Mouse (Mus musculus) thymus, postnatal 14 days (tissue): ENCODE measurements around the gene Kcnq4.
A peak's percentile ranks its signal among the peaks of the same experiment; 100 is the strongest.

Source experiments
- DNase-seq: peaks from one replicate; pipeline ENCODE4 v3.0.0; 2021

The Kcnq4 gene

GRCm38 (mm10) chr4:120747941-120748866 is at the start of gene Kcnq4:
Kcnq4 (minus strand) TSS chr4:120748612.
- DNase-seq: no peak

GRCm38 (mm10) chr4:120796687-120797086 is 48.3 kb upstream of the Kcnq4 start:
- no peak for DNase-seq

GRCm38 (mm10) chr4:120795646-120796045 is 47.2 kb upstream of the Kcnq4 start:
- no peak for DNase-seq

- no peak for DNase-seq
These were observed 44.5 kb upstream of the Kcnq4 start for GRCm38 (mm10) chr4:120792918-120793317.

GRCm38 (mm10) chr4:120790027-120790426 is 41.6 kb upstream of the Kcnq4 start:
- no peak for DNase-seq

GRCm38 (mm10) chr4:120755801-120756200 is 7.4 kb upstream of the Kcnq4 start:
- DNase-seq: no peak

GRCm38 (mm10) chr4:120755299-120755698 is 6.9 kb upstream of the Kcnq4 start:
- DNase-seq: peak; percentile 82

- no peak for DNase-seq
These were observed 1.2 kb upstream of the Kcnq4 start for GRCm38 (mm10) chr4:120749601-120750000.

- no peak for DNase-seq
These were observed 1.1 kb downstream of the Kcnq4 start for GRCm38 (mm10) chr4:120747243-120747792.

GRCm38 (mm10) chr4:120746552-120747150 is 1.8 kb downstream of the Kcnq4 start:
- no peak for DNase-seq

GRCm38 (mm10) chr4:120745731-120746551 is 2.5 kb downstream of the Kcnq4 start:
- no peak for DNase-seq

GRCm38 (mm10) chr4:120743636-120744035 is 4.8 kb downstream of the Kcnq4 start:
- no peak for DNase-seq

GRCm38 (mm10) chr4:120741303-120741702 is 7.1 kb downstream of the Kcnq4 start:
- DNase-seq: no peak

- no peak for DNase-seq
These were observed 14.3 kb downstream of the Kcnq4 start for GRCm38 (mm10) chr4:120734012-120734622.

GRCm38 (mm10) chr4:120732737-120733136 is 15.7 kb downstream of the Kcnq4 start:
- no peak for DNase-seq

- DNase-seq: peak; percentile 71
These were observed 17.3 kb downstream of the Kcnq4 start for GRCm38 (mm10) chr4:120731030-120731644.

- no peak for DNase-seq
These were observed 17.8 kb downstream of the Kcnq4 start for GRCm38 (mm10) chr4:120730574-120730973.

- DNase-seq: no peak
These were observed 18.3 kb downstream of the Kcnq4 start for GRCm38 (mm10) chr4:120730146-120730545.

- no peak for DNase-seq
These were observed 19.0 kb downstream of the Kcnq4 start for GRCm38 (mm10) chr4:120729441-120729840.

GRCm38 (mm10) chr4:120727842-120728241 is 20.6 kb downstream of the Kcnq4 start:
- no peak for DNase-seq

- DNase-seq: no peak
These were observed 22.2 kb downstream of the Kcnq4 start for GRCm38 (mm10) chr4:120726174-120726573.

GRCm38 (mm10) chr4:120725516-120726090 is 22.8 kb downstream of the Kcnq4 start:
- DNase-seq: no peak
